8 mouse cellular contexts compared by ENCODE assay signal in genomic region chr15:102693600-102693999, GRCm38 (mm10). TPM values are rescaled to one million over a fixed set of nuclear protein-coding genes. Genes with fewer than 3 reads are reported as not detected.
A peak's percentile ranks its signal among the peaks of the same experiment; 100 is the strongest.
DNase-seq lines count a peak whose midpoint lies in the region; ATAC-seq and TF ChIP-seq lines count a peak whose summit lies in the region.

No protein-coding gene starts in this region.

- H3K36me3 ChIP-seq in heart, embryonic 12.5 days: no peaks in the 10 kb centered on the region
- H3K36me3 ChIP-seq in kidney, embryonic 14.5 days (ENCODE audit: control insufficient read depth, insufficient read depth, low read length): no peaks in the 10 kb centered on the region
- no peaks in the 10 kb centered on the region for H3K36me3 ChIP-seq in limb, embryonic 12.5 days
- H3K36me3 ChIP-seq in midbrain, postnatal 0 days (ENCODE audit: insufficient read depth, low read length): no peaks in the 10 kb centered on the region

- peak overlapping the region; percentile 93 for H3K4me2 ChIP-seq in heart, embryonic 12.5 days
- peak overlapping the region; percentile 81 for H3K4me2 ChIP-seq in kidney, embryonic 14.5 days (replicated peaks; ENCODE audit: low read depth, low read length)
- peak overlapping the region; percentile 85 for H3K4me2 ChIP-seq in limb, embryonic 12.5 days
- H3K4me2 ChIP-seq in midbrain, postnatal 0 days (ENCODE audit: low read depth, low read length, poor library complexity, severe bottlenecking): peak overlapping the region; percentile 63

- H3K9ac ChIP-seq in heart, embryonic 12.5 days: no peak overlapping the region
- no peak overlapping the region for H3K9ac ChIP-seq in kidney, embryonic 14.5 days (ENCODE audit: low read depth, low read length)
- H3K9ac ChIP-seq in limb, embryonic 12.5 days (replicated peaks): no peak overlapping the region
- H3K9ac ChIP-seq in midbrain, postnatal 0 days (replicated peaks; ENCODE audit: low read length, poor library complexity, severe bottlenecking): peak overlapping the region; percentile 66

- H3K27ac ChIP-seq in heart, embryonic 12.5 days (ENCODE audit: poor library complexity, severe bottlenecking): no peak overlapping the region
- H3K27ac ChIP-seq in kidney, embryonic 14.5 days (ENCODE audit: low read depth, low read length): no peak overlapping the region
- H3K27ac ChIP-seq in limb, embryonic 12.5 days: no peak overlapping the region
- H3K27ac ChIP-seq in midbrain, postnatal 0 days (ENCODE audit: low read depth, low read length): peak overlapping the region; percentile 89

- H3K9me3 ChIP-seq in heart, embryonic 12.5 days (replicated peaks): no peaks in the 10 kb centered on the region
- H3K9me3 ChIP-seq in kidney, embryonic 14.5 days (ENCODE audit: control insufficient read depth, low read length): no peaks in the 10 kb centered on the region
- H3K9me3 ChIP-seq in limb, embryonic 12.5 days: no peaks in the 10 kb centered on the region
- no peaks in the 10 kb centered on the region for H3K9me3 ChIP-seq in midbrain, postnatal 0 days (ENCODE audit: low read length)

- H3K4me3 ChIP-seq in heart, embryonic 12.5 days: peak overlapping the region; percentile 58
- H3K4me3 ChIP-seq in kidney, embryonic 14.5 days (ENCODE audit: low read length): peak overlapping the region; percentile 50
- peak overlapping the region; percentile 53 for H3K4me3 ChIP-seq in limb, embryonic 12.5 days (replicated peaks)
- peak overlapping the region; percentile 45 for H3K4me3 ChIP-seq in midbrain, postnatal 0 days (ENCODE audit: low read depth, low read length)

- under 1% methylated on average over 11 of the region's 11 CpGs for WGBS in heart, embryonic 12.5 days
- under 1% methylated on average over 11 of the region's 11 CpGs for WGBS in kidney, embryonic 14.5 days
- under 1% methylated on average over 11 of the region's 11 CpGs for WGBS in limb, embryonic 12.5 days
- under 1% methylated on average over 11 of the region's 11 CpGs for WGBS in midbrain, postnatal 0 days

- DNase-seq in adrenal gland, adult (ENCODE audit: inconsistent age in 2 of 2, low spot score in 1 of 2): peak; percentile 76 to 89
- no peak for DNase-seq in adrenal gland, postnatal 4 days (ENCODE audit: low spot score in 2 of 2)
- DNase-seq in embryo, embryonic 9.5 days (ENCODE audit: extremely low spot score): peak; percentile 59
- peak; percentile 96 for DNase-seq in midbrain, postnatal 0 days (ENCODE audit: low spot score)
- peak; percentile 73 for DNase-seq in testis, postnatal 10 days (ENCODE audit: low spot score)

- no peak for TF ChIP-seq CTCF in midbrain, postnatal 0 days (IDR thresholded peaks at IDR 0.05)

- 0 out of 2 replicates have a peak, but pooled peaks have one; percentile 51 for ATAC-seq in heart, embryonic 12.5 days (ENCODE audit: insufficient number of reproducible peaks, low FRiP score)
- peak; percentile 72 for ATAC-seq in kidney, embryonic 14.5 days (ENCODE audit: low FRiP score, low TSS enrichment)
- ATAC-seq in limb, embryonic 12.5 days (ENCODE audit: insufficient number of reproducible peaks, insufficient read depth, low FRiP score, low TSS enrichment, low read depth): peak; percentile 29
- peak; percentile 82 for ATAC-seq in midbrain, postnatal 0 days (ENCODE audit: low FRiP score)

- H3K4me1 ChIP-seq in heart, embryonic 12.5 days (replicated peaks): peaks cover 17% of the 10 kb centered on the region
- peaks cover 14% of the 10 kb centered on the region for H3K4me1 ChIP-seq in kidney, embryonic 14.5 days (ENCODE audit: control insufficient read depth, insufficient read depth, low read length)
- H3K4me1 ChIP-seq in limb, embryonic 12.5 days (replicated peaks): peaks cover 35% of the 10 kb centered on the region
- 0 out of 2 replicates have a peak, but pooled peaks cover 4% of the 10 kb centered on the region for H3K4me1 ChIP-seq in midbrain, postnatal 0 days (ENCODE audit: insufficient read depth, low read length)

- H3K27me3 ChIP-seq in heart, embryonic 12.5 days (replicated peaks): peaks cover 85% of the 10 kb centered on the region
- H3K27me3 ChIP-seq in kidney, embryonic 14.5 days (ENCODE audit: control insufficient read depth, insufficient read depth, low read length): peaks cover 55% of the 10 kb centered on the region
- peaks cover 89% of the 10 kb centered on the region for H3K27me3 ChIP-seq in limb, embryonic 12.5 days
- peaks cover 32% of the 10 kb centered on the region for H3K27me3 ChIP-seq in midbrain, postnatal 0 days (ENCODE audit: insufficient read depth, low read length)

RNA-seq across cellular contexts. Expression of gene Atp5g2, which starts 21.4 kb away (rescaled TPM):
- total RNA-seq in adrenal gland, postnatal 4 days (2021): 10 to 100 TPM; 18.1 to 18.2 TPM
- polyA plus RNA-seq in heart, embryonic 12.5 days (2016; fragmentation: Nextera tagmentation; extraction: Ambion mirVana): 73.0 and 88.2 TPM in 2 replicates
- polyA plus RNA-seq in kidney, embryonic 14.5 days (2014; fragmentation: Nextera tagmentation; extraction: Ambion mirVana): 90.0 and 124 TPM in 2 replicates
- 61.4 and 72.9 TPM in 2 replicates for polyA plus RNA-seq in limb, embryonic 12.5 days (2016; fragmentation: Nextera tagmentation; extraction: Ambion mirVana)
- 187 and 348 TPM in 2 replicates for total RNA-seq in midbrain, postnatal 0 days (2014; rRNA removed)
- 54.4 and 76.5 TPM in 2 replicates for polyA plus RNA-seq in midbrain, postnatal 0 days (2015; fragmentation: Nextera tagmentation; extraction: Ambion mirVana)

RNA-seq across cellular contexts. Expression of gene Calcoco1, which starts 28.4 kb away (rescaled TPM):
- 100 to 1,000 TPM; 118 to 120 TPM for total RNA-seq in adrenal gland, postnatal 4 days (2021)
- 55.1 and 55.3 TPM in 2 replicates for polyA plus RNA-seq in heart, embryonic 12.5 days (2016; fragmentation: Nextera tagmentation; extraction: Ambion mirVana)
- polyA plus RNA-seq in kidney, embryonic 14.5 days (2014; fragmentation: Nextera tagmentation; extraction: Ambion mirVana): 26.1 and 41.3 TPM in 2 replicates
- polyA plus RNA-seq in limb, embryonic 12.5 days (2016; fragmentation: Nextera tagmentation; extraction: Ambion mirVana): 43.0 and 49.4 TPM in 2 replicates
- total RNA-seq in midbrain, postnatal 0 days (2014; rRNA removed): 34.4 and 34.7 TPM in 2 replicates
- 27.1 and 27.2 TPM in 2 replicates for polyA plus RNA-seq in midbrain, postnatal 0 days (2015; fragmentation: Nextera tagmentation; extraction: Ambion mirVana)

Comparison
In these comparisons a context has a peak if more than half of its experiments do, and no peak if none do; other contexts are left out.
1. DNase-seq: peak in adrenal gland, adult (2 of 2), embryo, embryonic 9.5 days (single experiment), midbrain, postnatal 0 days (single experiment) and testis, postnatal 10 days (single experiment); none in adrenal gland, postnatal 4 days (0 of 2).
2. ATAC-seq: peak in every context shown above with its lines; median percentile 82 in midbrain, postnatal 0 days; 72 in kidney, embryonic 14.5 days; 51 in heart, embryonic 12.5 days; 29 in limb, embryonic 12.5 days.
3. Peak in every context shown above with its lines, with median percentiles within 50 percentile points of each other: H3K4me2 ChIP-seq and H3K4me3 ChIP-seq.